Mouse (Mus musculus) cerebellum, adult 8-10 months (tissue): ENCODE results near the gene Zfp825.
"Not testable (repeated sequence)": the region's sequence is repeated elsewhere in the genome, so short reads cannot be mapped to it uniquely, and the experiment has no call there.

ENCODE experiments used
- DNase-seq: peaks from one replicate; pipeline ENCODE4 v3.0.0; 2022

Gene Zfp825

DNA sequence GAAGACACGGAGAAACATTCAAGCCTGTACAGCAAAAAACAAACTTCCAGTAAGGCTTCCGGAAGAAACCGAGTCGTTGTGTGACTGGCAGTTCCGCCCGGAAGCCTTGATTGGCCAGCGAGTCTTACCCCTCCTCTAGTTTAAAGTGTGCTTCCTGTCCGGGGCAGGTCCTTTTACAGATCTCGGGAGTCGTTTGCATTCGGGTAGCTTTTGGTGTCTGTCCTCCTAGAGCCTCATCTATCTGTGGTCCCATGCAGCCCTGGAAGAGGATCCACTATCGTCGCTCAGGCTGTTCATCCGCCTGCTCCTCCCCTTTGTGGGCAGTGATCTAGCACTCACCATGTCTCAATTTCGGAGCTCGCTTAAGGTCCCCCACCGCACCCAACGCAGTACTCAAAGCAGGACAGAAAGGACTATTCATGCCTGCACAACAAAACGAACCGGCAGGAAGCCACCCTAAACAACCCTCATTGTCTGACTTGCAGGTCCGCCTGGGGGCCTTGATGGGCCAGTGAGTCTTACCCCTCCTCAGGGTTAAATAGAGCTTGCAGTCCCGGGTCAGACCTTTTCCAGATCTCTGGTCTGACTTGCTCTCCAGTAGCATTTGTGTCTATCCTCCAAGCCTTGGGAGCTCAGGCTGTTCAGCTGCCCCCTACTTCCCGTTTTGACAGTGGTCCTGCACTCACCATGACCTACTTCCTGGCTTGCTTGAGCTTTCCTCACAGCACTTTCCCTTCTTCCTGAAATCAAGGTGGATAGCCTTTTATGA is at the start of gene Zfp825:
Zfp825 (minus strand) TSS at position 82 of the 769 bp plus-strand sequence.
- DNase-seq: peak; percentile 55

DNA sequence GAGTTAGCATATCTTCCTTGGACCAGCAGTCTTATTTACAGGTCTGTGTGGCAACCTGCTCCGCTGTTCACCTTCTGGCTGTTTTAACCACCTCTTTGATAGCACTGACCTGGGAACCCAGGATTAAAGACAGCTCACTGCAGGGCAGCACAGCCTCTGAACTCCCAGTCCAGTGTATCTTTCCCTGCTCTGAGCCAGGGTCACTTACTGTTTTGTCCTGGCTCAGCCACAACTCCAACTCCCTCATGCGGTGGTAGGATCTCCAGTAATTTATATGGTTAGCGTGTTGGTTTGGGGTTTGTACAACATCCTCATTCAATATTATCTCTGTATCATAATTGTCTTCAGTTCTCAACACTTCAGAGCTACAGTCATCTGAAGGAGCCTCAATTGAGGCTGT is 41.6 kb upstream of the Zfp825 start:
- DNase-seq: not testable (repeated sequence)

DNA sequence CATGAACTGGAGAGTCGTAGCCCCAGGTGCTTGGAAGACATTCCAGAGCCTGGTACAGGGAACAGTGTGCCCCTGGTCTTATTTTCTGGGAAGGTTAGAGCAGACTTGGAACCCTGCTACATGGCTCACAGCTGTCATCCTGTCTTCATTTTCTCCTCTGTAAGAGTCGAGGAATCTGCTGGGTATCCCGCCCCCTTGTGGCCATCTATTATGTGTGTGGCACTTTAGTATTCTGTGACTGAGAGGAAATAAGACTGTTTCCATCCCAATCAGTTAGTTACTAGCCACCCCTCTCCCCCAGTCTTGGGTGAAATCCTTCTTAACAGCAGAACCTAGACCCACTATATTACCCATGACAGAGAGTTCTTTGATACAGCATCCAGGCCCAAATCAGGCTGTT is 41.1 kb upstream of the Zfp825 start:
- peak; percentile 35 for DNase-seq

GRCm38 (mm10) chr13:74534096-74534495 is 40.3 kb upstream of the Zfp825 start:
- no peak for DNase-seq

DNA sequence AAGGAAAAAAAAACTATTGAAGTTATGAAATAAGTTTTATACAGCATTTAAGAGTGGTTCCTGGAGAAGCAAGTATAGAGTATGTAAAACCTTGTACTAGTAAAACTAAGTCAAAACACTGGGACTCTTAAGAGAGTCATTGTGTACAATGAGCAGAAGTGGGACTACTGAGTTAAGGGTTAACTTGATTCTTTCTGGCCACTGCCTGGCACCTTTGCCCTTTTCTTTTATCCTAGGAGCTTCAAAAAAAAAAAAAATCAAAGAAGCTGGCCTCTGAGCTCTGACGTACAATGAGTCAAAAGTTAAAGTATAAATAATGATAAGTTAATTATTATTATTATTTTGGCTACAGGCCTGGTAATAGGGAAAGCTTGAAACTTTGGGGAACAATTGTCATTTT is 37.5 kb upstream of the Zfp825 start:
- not testable (repeated sequence) for DNase-seq

DNA sequence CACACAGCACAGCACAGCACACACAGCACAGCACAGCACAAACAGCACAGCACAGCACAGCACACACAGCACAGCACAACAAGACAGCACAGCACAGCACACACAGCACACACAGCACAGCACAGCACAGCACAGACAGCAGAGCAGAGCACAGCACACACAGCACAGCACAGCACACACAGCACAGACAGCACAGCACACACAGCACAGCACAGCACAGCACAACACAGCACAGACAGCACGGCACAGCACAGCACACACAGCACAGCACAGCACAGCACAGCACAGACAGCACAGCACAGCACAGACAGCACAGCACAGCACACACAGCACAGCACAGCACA is 35.6 kb upstream of the Zfp825 start:
- DNase-seq: not testable (repeated sequence)

DNA sequence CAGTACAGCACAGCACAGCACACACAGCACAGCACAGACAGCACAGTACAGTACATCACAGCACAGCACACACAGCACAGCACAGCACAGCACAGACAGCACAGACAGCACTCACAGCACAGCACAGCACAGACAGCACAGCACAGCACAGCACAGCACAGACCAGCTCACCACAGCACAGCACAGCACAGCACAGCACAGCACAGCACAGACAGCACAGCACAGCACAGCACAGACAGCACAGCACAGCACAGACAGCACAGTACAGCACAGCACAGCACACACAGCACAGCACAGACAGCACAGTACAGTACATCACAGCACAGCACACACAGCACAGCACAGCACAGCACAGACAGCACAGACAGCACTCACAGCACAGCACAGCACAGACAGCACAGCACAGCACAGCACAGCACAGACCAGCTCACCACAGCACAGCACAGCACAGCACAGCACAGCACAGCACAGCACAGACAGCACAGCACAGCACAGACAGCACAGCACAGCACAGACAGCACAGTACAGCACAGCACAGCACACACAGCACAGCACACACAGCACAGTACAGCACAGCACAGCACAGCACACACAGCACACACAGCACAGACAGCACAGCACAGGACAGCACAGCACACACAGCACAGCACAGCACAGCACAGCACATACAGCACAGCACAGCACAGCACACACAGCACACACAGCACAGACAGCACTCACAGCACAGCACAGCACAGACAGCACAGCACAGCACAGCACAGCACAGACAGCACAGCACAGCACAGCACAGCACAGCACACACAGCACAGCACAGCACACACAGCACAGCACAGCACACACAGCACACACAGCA is 35.0 kb upstream of the Zfp825 start:
- not testable (repeated sequence) for DNase-seq

GRCm38 (mm10) chr13:74522481-74523237 is 28.9 kb upstream of the Zfp825 start:
- DNase-seq: peak; percentile 18

DNA sequence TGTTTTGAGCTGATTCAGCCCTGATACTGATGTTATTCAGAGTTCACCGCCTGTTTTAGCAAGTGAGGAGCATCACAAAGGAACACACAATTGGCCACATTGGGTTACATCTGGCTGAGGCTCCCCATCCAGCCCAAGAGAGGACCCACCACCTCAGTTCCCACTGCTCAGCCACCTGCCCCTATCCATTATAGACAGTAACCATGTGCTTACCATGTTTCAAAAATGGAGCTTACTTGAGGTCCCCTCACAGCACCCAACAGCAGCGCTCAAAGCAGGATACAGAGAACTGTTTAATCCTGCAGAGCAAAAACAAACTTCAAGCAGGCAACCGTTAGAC is 28.3 kb upstream of the Zfp825 start:
- peak; percentile 1 for DNase-seq

DNA sequence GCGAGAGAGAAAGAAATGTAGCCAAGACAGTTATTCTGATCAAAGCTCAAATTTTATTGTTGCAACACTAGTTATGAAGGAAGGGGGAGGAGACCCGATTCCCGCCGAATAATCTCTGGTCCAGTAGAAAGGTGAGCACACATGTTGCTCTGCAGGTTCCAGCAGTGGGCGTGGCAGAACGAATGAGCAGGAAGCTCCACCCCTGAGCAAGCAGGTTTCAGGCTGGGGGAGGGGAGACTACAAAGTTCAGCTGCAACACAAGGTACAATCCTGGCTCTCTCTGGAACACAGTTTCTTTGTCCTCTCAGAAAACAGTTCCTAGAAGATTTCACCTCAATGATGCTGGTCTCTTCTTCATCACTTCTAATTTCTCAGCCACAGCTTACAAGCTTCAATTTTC is 14.2 kb upstream of the Zfp825 start:
- DNase-seq: not testable (repeated sequence)

- DNase-seq: not testable (repeated sequence)
Measured at GRCm38 (mm10) chr13:74502851-74503250, 9.1 kb upstream of the Zfp825 start.

DNA sequence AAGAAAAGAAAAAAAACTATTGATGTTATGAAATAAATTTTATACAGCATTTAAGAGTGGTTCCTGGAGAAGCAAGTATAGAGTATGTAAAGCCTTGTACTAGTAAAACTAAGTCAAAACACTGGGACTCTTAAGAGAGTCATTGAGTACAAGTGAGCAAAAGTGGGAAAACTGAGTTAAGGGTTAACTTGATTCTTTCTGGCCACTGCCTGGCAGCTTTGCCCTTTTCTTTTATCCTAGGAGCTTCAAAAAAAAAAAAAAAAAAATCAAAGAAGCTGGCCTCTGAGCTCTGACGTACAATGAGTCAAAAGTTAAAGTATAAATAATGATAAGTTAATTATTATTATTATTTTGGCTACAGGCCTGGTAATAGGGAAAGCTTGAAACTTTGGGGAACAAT is 5.9 kb upstream of the Zfp825 start:
- not testable (repeated sequence) for DNase-seq

GRCm38 (mm10) chr13:74484326-74484725 is 9.5 kb downstream of the Zfp825 start:
- not testable (repeated sequence) for DNase-seq

DNA sequence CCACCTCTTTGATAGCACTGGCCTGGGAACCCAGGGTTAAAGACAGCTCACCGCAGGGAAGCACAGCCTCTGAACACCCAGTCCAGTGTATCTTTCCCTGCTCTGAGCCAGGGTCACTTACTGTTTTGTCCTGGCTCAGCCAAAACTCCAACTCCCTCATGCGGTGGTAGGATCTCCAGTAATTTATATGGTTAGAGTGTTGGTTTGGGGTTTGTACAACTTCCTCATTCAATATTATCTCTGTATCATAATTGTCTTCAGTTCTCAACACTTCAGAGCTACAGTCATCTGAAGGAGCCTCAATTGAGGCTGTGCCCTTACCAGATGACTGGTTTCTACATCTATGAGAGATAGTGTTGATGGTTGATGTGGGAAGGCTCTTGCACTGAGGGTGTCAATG is 22.3 kb downstream of the Zfp825 start:
- not testable (repeated sequence) for DNase-seq

GRCm38 (mm10) chr13:74462699-74463385 is 30.9 kb downstream of the Zfp825 start:
- peak; percentile 72 for DNase-seq

GRCm38 (mm10) chr13:74462318-74462698 is 31.5 kb downstream of the Zfp825 start:
- peak; percentile 15 for DNase-seq

DNA sequence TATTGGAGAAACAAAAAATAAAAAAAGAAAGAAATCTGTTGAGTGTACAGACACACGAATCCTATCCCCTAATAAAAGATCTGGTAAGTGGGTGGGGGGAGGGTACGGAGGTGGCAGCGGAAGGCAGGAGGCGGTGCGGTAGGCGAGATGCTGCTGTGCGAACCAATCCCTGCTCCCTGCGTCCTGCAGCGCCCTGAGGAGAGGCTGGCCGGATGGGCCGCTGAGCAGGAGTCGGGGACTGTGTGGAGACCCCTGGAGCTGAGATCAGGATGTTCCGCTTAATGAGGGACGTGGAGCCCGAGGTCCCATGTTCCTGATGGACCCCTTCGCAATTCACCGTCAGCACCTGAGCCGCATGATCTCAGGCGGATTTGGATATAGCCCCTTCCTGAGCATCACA is 53.9 kb downstream of the Zfp825 start:
- DNase-seq: no peak
